Mouse (Mus musculus) subcutaneous adipose tissue, adult 2 months (tissue): ENCODE data around the gene Ptpn18. TPM values are rescaled to one million over a fixed set of nuclear protein-coding genes. Genes with fewer than 3 reads are reported as not detected.

Experiments used
- polyA plus RNA-seq: library from polyadenylated mRNA; depleted of rRNA; stranded (reverse); fragments of >200 nt; gene quantifications from 2 replicates; pipeline ENCODE4 v1.2.3, GENCODE M21; 2012; ENCODE audit warnings: low replicate concordance; rRNA removed

The Ptpn18 gene
- 48.4 and 87.9 TPM in 2 replicates for polyA plus RNA-seq

GRCm38 (mm10) chr1:34459284-34460060, at the start of gene Ptpn18:
Ptpn18 (plus strand) TSS chr1:34459762.

GRCm38 (mm10) chr1:34439215-34439960, 20.2 kb upstream of the Ptpn18 start, which contains the start of the genes Ccdc115 and Imp4:
Ccdc115 (minus strand) TSS chr1:34439672.
Imp4 (plus strand) TSS chr1:34439851.

Other genes starting within 250 kb of the Ptpn18 start
- 21.1 and 25.5 TPM in 2 replicates for gene Ccdc115, start 20.1 kb upstream of the Ptpn18 start, polyA plus RNA-seq
- gene Imp4, start 19.9 kb upstream of the Ptpn18 start, polyA plus RNA-seq = 43.6 and 52.5 TPM in 2 replicates
- not detected in 2 replicates for gene Prss39, start 38.6 kb downstream of the Ptpn18 start, polyA plus RNA-seq
- gene Cfc1, start 75.9 kb downstream of the Ptpn18 start, polyA plus RNA-seq = not detected in 2 replicates
- not detected in 2 replicates for gene Prss40, start 101.2 kb downstream of the Ptpn18 start, polyA plus RNA-seq
- gene Amer3, start 119.9 kb downstream of the Ptpn18 start, polyA plus RNA-seq = not detected in 2 replicates